Mouse (Mus musculus): Measurements from ENCODE around the gene Hmgcr. TPM values are rescaled to one million over a fixed set of nuclear protein-coding genes. Genes with fewer than 3 reads are reported as not detected.

Gene Hmgcr
- polyA plus RNA-seq, 1 experiment from 2014 or later, result 51.3 TPM

DNA sequence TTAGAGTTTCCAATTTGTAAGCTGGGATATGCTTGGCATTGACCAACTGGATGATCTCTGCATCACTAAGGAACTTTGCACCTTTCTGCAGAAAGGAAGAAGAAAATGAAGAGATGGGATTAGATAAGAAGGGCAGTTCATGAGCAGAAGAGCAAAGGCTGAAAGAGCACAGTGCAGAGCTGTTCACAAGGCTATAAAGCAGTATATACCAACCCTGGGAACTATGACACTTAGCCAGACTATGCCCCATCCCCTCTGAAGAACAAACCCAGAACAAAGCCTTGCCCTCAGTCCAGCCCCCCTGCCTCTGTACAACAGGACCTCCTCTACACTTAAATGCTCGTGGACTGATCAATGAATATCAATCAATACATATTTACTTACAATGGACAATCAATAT is 14.1 kb downstream of the Hmgcr start:
- Histone ChIP-seq H3K9ac (ENCODE audit: low read depth, low read length) (no peak overlapping the region), H3K27me3 (ENCODE audit: control insufficient read depth, insufficient read depth, low read length) (no peaks in the 10 kb centered on the region), H3K4me3 (ENCODE audit: low read depth, low read length) (no peak overlapping the region), H3K4me1 (ENCODE audit: control insufficient read depth, insufficient read depth, low read length) (no peaks in the 10 kb centered on the region), H3K9me3 (replicated peaks; ENCODE audit: control insufficient read depth, low read length) (no peaks in the 10 kb centered on the region), H3K36me3 (ENCODE audit: control insufficient read depth, insufficient read depth, low read length) (peaks cover 53% of the 10 kb centered on the region), H3K4me2 (no peak overlapping the region), H3K27ac (ENCODE audit: low read depth, low read length) (no peak overlapping the region)
- WGBS (ENCODE audit: insufficient replicate concordance), result 95% methylated on average over 1 of the region's 1 CpGs
- no peak for ATAC-seq (replicated peaks; ENCODE audit: insufficient number of reproducible peaks, low FRiP score, low TSS enrichment)

DNA sequence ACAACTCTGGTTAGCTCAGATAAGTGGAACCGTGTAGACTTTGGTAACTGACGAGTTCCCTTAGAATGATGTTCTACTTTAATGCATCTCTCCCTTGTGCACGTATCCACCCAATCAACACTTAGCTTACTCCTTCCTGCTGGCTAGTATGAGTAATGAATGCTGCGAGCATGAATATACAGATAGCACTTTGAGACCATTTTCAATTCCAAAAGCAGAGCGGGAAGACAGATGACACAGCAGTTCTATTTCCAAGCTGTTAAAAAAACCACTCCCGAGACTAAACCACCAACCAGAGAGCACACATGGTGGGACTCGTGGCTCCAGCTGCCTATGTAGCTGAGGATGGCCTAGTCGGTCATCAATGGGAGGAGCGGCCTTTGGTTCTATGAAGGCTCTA is 17.7 kb downstream of the Hmgcr start:
- WGBS (ENCODE audit: insufficient replicate concordance), result 87% methylated on average over 9 of the region's 9 CpGs
- Histone ChIP-seq H3K36me3 (ENCODE audit: control insufficient read depth, insufficient read depth, low read length) (peaks cover 61% of the 10 kb centered on the region), H3K9ac (ENCODE audit: low read depth, low read length) (no peak overlapping the region)

DNA sequence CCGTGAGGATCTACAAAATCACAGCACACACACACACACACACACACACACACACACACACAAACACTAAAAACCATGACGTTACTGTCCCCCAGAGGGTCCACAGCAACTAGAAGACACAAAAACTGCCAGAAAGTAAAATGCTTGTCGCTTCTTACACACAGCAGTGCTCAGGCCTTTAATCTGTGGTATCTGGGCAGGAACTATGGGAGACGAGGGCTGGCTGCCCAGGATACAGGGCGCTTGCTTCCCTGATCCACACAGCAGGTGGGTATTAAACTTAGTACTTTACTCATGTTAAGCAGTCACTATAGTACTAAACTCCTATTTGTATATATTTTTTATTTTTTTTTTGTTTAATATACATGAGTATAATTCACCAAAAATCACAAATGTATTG is 24.9 kb downstream of the Hmgcr start:
- Histone ChIP-seq H3K36me3 (ENCODE audit: control insufficient read depth, insufficient read depth, low read length) (peaks cover 18% of the 10 kb centered on the region), H3K4me1 (ENCODE audit: control insufficient read depth, insufficient read depth, low read length) (no peaks in the 10 kb centered on the region), H3K4me3 (ENCODE audit: low read depth, low read length) (no peak overlapping the region), H3K9me3 (replicated peaks; ENCODE audit: control insufficient read depth, low read length) (no peaks in the 10 kb centered on the region), H3K27me3 (ENCODE audit: control insufficient read depth, insufficient read depth, low read length) (no peaks in the 10 kb centered on the region), H3K4me2 (no peak overlapping the region), H3K27ac (ENCODE audit: low read depth, low read length) (no peak overlapping the region), H3K9ac (ENCODE audit: low read depth, low read length) (no peak overlapping the region)
- 67% methylated on average over 5 of the region's 5 CpGs for WGBS (ENCODE audit: insufficient replicate concordance)
- no peak for ATAC-seq (replicated peaks; ENCODE audit: insufficient number of reproducible peaks, low FRiP score, low TSS enrichment)

More for the DNA sequence above, 17.7 kb downstream of the Hmgcr start:
- Histone ChIP-seq H3K9me3 (replicated peaks; ENCODE audit: control insufficient read depth, low read length) (no peaks in the 10 kb centered on the region), H3K27ac (ENCODE audit: low read depth, low read length) (no peak overlapping the region), H3K4me1 (ENCODE audit: control insufficient read depth, insufficient read depth, low read length) (no peaks in the 10 kb centered on the region), H3K27me3 (ENCODE audit: control insufficient read depth, insufficient read depth, low read length) (no peaks in the 10 kb centered on the region), H3K4me3 (ENCODE audit: low read depth, low read length) (no peak overlapping the region), H3K4me2 (no peak overlapping the region)
- no peak for ATAC-seq (replicated peaks; ENCODE audit: insufficient number of reproducible peaks, low FRiP score, low TSS enrichment)

DNA sequence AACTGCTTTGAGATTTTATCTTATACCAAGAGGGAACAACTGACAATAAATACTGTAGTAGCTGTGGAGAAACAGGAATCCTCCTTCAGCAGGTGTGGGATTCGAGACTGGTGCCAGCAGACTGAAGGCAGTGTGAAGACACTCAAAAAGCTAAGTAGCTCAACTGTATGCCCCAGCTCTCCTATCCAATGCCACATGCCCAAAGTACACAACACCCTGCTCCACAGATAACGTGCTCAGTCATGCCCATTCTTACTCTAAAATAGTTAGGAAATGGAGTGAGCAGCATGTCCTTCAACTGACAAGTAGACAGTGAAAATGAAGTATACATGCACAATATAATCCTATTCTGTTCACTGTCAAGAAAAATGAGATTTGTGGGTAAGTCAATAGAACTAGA is 26.6 kb downstream of the Hmgcr start:
- no peak overlapping the region for H3K27ac ChIP-seq (ENCODE audit: low read depth, low read length)
- no peak overlapping the region for H3K4me2 ChIP-seq
- H3K36me3 ChIP-seq (ENCODE audit: control insufficient read depth, insufficient read depth, low read length), result 0 out of 2 replicates have a peak, but pooled peaks cover 4% of the 10 kb centered on the region
- WGBS (ENCODE audit: insufficient replicate concordance), result 79% methylated on average over 2 of the region's 2 CpGs
- no peaks in the 10 kb centered on the region for H3K9me3 ChIP-seq (replicated peaks; ENCODE audit: control insufficient read depth, low read length)
- H3K9ac ChIP-seq (ENCODE audit: low read depth, low read length), result no peak overlapping the region
- ATAC-seq (replicated peaks; ENCODE audit: insufficient number of reproducible peaks, low FRiP score, low TSS enrichment), result no peak
- no peak overlapping the region for H3K4me3 ChIP-seq (ENCODE audit: low read depth, low read length)
- no peaks in the 10 kb centered on the region for H3K27me3 ChIP-seq (ENCODE audit: control insufficient read depth, insufficient read depth, low read length)
- H3K4me1 ChIP-seq (ENCODE audit: control insufficient read depth, insufficient read depth, low read length), result no peaks in the 10 kb centered on the region

DNA sequence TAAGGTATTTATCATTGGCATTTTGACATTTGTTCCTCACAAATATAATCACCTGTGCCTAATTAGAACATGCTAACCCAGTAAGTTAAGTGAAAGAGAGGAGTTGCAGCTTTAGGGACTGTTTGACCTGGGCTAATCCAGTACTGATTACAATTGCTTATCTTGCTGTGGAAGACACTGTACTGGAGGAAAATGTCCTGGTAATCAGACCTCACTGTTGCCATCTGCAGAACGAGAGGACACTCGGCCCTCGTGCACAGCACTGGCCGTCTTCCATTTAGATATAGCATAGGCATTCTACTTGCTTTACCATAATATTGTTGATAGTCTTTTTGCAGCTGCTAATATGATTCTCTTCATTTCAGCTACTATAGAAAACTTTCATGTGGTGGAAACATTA is 40.3 kb downstream of the Hmgcr start:
- peaks cover 9% of the 10 kb centered on the region; the same call in 1 of the 2 replicates for H3K36me3 ChIP-seq (ENCODE audit: control insufficient read depth, insufficient read depth, low read length)
- no peak overlapping the region for H3K9ac ChIP-seq (ENCODE audit: low read depth, low read length)
- no peak overlapping the region for H3K27ac ChIP-seq (ENCODE audit: low read depth, low read length)
- 80% methylated on average over 4 of the region's 4 CpGs for WGBS (ENCODE audit: insufficient replicate concordance)
- no peak overlapping the region for H3K4me3 ChIP-seq (ENCODE audit: low read depth, low read length)
- H3K9me3 ChIP-seq (replicated peaks; ENCODE audit: control insufficient read depth, low read length), result no peaks in the 10 kb centered on the region
- H3K27me3 ChIP-seq (ENCODE audit: control insufficient read depth, insufficient read depth, low read length), result no peaks in the 10 kb centered on the region
- H3K4me1 ChIP-seq (ENCODE audit: control insufficient read depth, insufficient read depth, low read length), result no peaks in the 10 kb centered on the region
- ATAC-seq (replicated peaks; ENCODE audit: insufficient number of reproducible peaks, low FRiP score, low TSS enrichment), result no peak
- H3K4me2 ChIP-seq, result no peak overlapping the region

DNA sequence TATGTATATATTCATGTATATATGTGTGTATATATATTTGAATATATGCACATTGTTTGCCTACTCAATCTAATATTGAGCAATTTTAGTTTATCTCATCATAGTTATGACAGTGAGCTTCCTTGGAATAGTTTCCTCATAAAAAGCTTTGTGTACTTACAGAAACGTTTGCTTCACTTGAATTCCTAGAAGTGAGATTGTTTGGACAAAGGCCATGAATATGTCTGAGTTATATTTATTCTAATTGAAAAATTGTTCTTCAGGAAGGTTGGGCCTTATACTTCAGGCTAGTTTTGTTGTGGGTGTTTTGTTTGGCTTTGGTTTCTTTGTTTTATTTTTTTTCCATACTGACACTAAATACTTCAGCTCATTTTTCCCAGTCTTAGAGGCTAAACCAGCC is 49.8 kb downstream of the Hmgcr start:
- WGBS (ENCODE audit: insufficient replicate concordance), result 68% methylated on average over 1 of the region's 1 CpGs
- Histone ChIP-seq H3K9me3 (replicated peaks; ENCODE audit: control insufficient read depth, low read length) (no peaks in the 10 kb centered on the region), H3K27me3 (ENCODE audit: control insufficient read depth, insufficient read depth, low read length) (no peaks in the 10 kb centered on the region), H3K4me3 (ENCODE audit: low read depth, low read length) (no peak overlapping the region), H3K4me1 (ENCODE audit: control insufficient read depth, insufficient read depth, low read length) (no peaks in the 10 kb centered on the region), H3K27ac (ENCODE audit: low read depth, low read length) (no peak overlapping the region), H3K9ac (ENCODE audit: low read depth, low read length) (no peak overlapping the region), H3K4me2 (no peak overlapping the region), H3K36me3 (ENCODE audit: control insufficient read depth, insufficient read depth, low read length) (no peaks in the 10 kb centered on the region)
- no peak for ATAC-seq (replicated peaks; ENCODE audit: insufficient number of reproducible peaks, low FRiP score, low TSS enrichment)

DNA sequence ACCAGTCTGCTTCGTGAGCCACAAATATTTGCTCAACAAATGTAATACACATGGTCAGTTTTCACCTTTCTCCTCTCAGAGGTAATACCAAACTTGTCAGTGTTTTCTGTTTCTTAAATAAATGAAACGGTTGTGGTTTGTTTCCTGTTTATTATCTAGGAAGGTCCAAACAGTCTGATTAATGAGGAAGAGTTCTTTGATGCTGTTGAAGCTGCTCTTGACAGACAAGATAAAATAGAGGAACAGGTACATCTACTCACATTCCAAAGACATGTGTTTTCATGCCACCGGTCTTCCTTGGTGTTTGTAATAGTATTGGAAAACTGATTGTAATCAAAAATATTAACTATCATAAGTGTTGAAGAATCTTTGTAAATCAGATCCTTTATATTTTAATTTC is 56.1 kb downstream of the Hmgcr start:
- no peaks in the 10 kb centered on the region for H3K27me3 ChIP-seq (ENCODE audit: control insufficient read depth, insufficient read depth, low read length)
- WGBS (ENCODE audit: insufficient replicate concordance), result 83% methylated on average over 3 of the region's 3 CpGs

DNA sequence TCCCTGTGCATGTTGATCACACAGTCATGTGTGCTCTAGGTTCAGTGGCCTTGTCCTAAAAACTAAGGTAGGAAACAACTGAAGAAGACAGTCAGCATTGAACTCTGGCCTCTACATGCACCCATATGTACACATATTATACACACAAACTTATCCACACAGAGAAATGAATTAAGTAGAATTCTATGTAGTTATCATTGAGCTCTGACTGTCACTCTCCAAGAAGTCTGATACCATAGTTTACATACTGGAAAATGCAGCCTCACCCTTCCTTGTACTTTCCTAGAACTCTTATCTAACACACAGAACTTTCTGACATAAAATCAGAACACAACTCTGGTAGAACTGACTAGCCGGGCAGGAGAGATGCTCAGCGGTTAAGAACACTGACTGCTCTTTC is 66.5 kb downstream of the Hmgcr start:
- H3K4me1 ChIP-seq (ENCODE audit: control insufficient read depth, insufficient read depth, low read length), result no peaks in the 10 kb centered on the region
- no peaks in the 10 kb centered on the region for H3K27me3 ChIP-seq (ENCODE audit: control insufficient read depth, insufficient read depth, low read length)
- H3K4me2 ChIP-seq, result no peak overlapping the region
- H3K9me3 ChIP-seq (replicated peaks; ENCODE audit: control insufficient read depth, low read length), result no peaks in the 10 kb centered on the region
- no peak overlapping the region for H3K27ac ChIP-seq (ENCODE audit: low read depth, low read length)
- WGBS (ENCODE audit: insufficient replicate concordance), result 94% methylated on average over 2 of the region's 2 CpGs
- ATAC-seq (replicated peaks; ENCODE audit: insufficient number of reproducible peaks, low FRiP score, low TSS enrichment), result no peak
- no peak overlapping the region for H3K9ac ChIP-seq (ENCODE audit: low read depth, low read length)
- peaks cover 6% of the 10 kb centered on the region for H3K36me3 ChIP-seq (ENCODE audit: control insufficient read depth, insufficient read depth, low read length)
- H3K4me3 ChIP-seq (ENCODE audit: low read depth, low read length), result no peak overlapping the region

More for the DNA sequence above, 56.1 kb downstream of the Hmgcr start:
- no peak for ATAC-seq (replicated peaks; ENCODE audit: insufficient number of reproducible peaks, low FRiP score, low TSS enrichment)
- no peak overlapping the region for H3K4me3 ChIP-seq (ENCODE audit: low read depth, low read length)
- H3K9ac ChIP-seq (ENCODE audit: low read depth, low read length), result no peak overlapping the region
- H3K4me1 ChIP-seq (ENCODE audit: control insufficient read depth, insufficient read depth, low read length), result no peaks in the 10 kb centered on the region
- no peaks in the 10 kb centered on the region for H3K9me3 ChIP-seq (replicated peaks; ENCODE audit: control insufficient read depth, low read length)
- H3K27ac ChIP-seq (ENCODE audit: low read depth, low read length), result no peak overlapping the region
- no peaks in the 10 kb centered on the region for H3K36me3 ChIP-seq (ENCODE audit: control insufficient read depth, insufficient read depth, low read length)
- H3K4me2 ChIP-seq, result no peak overlapping the region

DNA sequence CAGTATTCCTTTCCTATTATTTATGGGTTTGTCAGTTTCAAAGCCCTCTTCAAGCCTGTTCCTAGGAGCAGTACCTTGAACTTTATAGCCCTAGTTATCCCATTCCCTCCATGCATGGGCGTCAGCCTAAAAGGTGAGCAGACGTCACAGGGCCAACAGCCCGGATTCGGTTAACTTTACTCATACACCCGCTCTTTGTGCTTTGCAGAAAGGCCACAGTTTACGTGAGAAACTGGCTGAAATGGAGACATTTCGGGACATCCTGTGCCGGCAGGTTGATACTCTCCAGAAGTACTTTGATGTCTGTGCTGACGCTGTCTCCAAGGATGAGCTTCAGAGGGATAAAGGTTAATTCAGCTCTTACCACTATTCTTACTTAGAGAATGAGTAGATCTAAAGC is 71.6 kb downstream of the Hmgcr start:
- H3K4me1 ChIP-seq (ENCODE audit: control insufficient read depth, insufficient read depth, low read length), result no peaks in the 10 kb centered on the region
- WGBS (ENCODE audit: insufficient replicate concordance), result 90% methylated on average over 9 of the region's 9 CpGs
- no peak overlapping the region for H3K9ac ChIP-seq (ENCODE audit: low read depth, low read length)
- H3K36me3 ChIP-seq (ENCODE audit: control insufficient read depth, insufficient read depth, low read length), result peaks cover 4% of the 10 kb centered on the region
- ATAC-seq (replicated peaks; ENCODE audit: insufficient number of reproducible peaks, low FRiP score, low TSS enrichment), result no peak
- H3K9me3 ChIP-seq (replicated peaks; ENCODE audit: control insufficient read depth, low read length), result no peaks in the 10 kb centered on the region
- H3K27me3 ChIP-seq (ENCODE audit: control insufficient read depth, insufficient read depth, low read length), result no peaks in the 10 kb centered on the region
- no peak overlapping the region for H3K4me3 ChIP-seq (ENCODE audit: low read depth, low read length)
- H3K27ac ChIP-seq (ENCODE audit: low read depth, low read length), result no peak overlapping the region
- H3K4me2 ChIP-seq, result no peak overlapping the region
